Mouse (Mus musculus) embryonic fibroblast, embryonic 13.5 days (primary cell): Measurements from ENCODE around the gene Gm3409. TPM values are rescaled to one million over a fixed set of nuclear protein-coding genes. Genes with fewer than 3 reads are reported as not detected.

Experiments used
- H3K27ac ChIP-seq: 2 replicates; pipeline ENCODE4 v1.5.1; 2012; ENCODE audit warnings: low read length, control low read depth, inconsistent platforms; ENCODE audit not compliant: insufficient read depth
- H3K4me1 ChIP-seq: 2 replicates; pipeline ENCODE4 v1.6.1; 2011; ENCODE audit warnings: low read length; ENCODE audit not compliant: control insufficient read depth, insufficient read depth
- H3K4me3 ChIP-seq: 2 replicates; pipeline ENCODE4 v1.5.1; 2011; ENCODE audit warnings: mild to moderate bottlenecking, control low read depth, low read length; ENCODE audit not compliant: insufficient read depth
- CTCF ChIP-seq: IDR thresholded peaks from 2 replicates; pipeline ENCODE4 v1.5.1; 2011; ENCODE audit warnings: mild to moderate bottlenecking, control low read depth, low read length, moderate library complexity, borderline replicate concordance; ENCODE audit not compliant: insufficient read depth
- POLR2A ChIP-seq: IDR thresholded peaks from 2 replicates; pipeline ENCODE4 v1.6.1; 2011; ENCODE audit warnings: low read depth, mild to moderate bottlenecking, control low read depth, low read length, moderate library complexity
- polyA plus RNA-seq: library from polyadenylated mRNA; stranded (reverse); fragments of >200 nt; gene quantifications from 2 replicates; pipeline ENCODE4 v1.2.4, GENCODE M21; 2011; ENCODE audit warnings: low read depth; ENCODE audit not compliant: missing spikeins, insufficient read length

Gm3409 gene
- polyA plus RNA-seq, 1 experiment: not detected

GRCm38 (mm10) chr5:146576668-146577067 is 39.2 kb downstream of the Gm3409 start:
- TF ChIP-seq POLR2A (no peak), CTCF (no peak)
- Histone ChIP-seq H3K4me3 (no peak overlapping the region), H3K4me1 (no peaks in the 10 kb centered on the region), H3K27ac (no peak overlapping the region)

DNA sequence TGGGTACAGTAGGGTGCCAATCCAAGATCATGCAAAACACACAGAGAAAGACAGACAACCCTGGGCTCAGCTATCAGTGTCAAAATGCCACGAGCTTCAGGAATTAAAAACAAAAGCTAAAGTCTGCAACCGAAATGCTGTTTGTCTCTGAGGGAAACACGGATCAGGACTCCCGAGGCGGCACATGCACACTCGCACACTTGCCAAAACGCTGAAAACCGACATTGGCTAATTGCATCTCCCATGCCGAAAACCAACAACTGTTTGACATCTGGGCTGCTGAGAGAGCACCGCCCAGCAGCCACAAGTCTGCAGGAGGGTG is 46.7 kb downstream of the Gm3409 start:
- Histone ChIP-seq H3K4me3 (no peak overlapping the region), H3K4me1 (no peaks in the 10 kb centered on the region), H3K27ac (no peak overlapping the region)
- no peak for TF ChIP-seq CTCF
- no peak for TF ChIP-seq POLR2A

DNA sequence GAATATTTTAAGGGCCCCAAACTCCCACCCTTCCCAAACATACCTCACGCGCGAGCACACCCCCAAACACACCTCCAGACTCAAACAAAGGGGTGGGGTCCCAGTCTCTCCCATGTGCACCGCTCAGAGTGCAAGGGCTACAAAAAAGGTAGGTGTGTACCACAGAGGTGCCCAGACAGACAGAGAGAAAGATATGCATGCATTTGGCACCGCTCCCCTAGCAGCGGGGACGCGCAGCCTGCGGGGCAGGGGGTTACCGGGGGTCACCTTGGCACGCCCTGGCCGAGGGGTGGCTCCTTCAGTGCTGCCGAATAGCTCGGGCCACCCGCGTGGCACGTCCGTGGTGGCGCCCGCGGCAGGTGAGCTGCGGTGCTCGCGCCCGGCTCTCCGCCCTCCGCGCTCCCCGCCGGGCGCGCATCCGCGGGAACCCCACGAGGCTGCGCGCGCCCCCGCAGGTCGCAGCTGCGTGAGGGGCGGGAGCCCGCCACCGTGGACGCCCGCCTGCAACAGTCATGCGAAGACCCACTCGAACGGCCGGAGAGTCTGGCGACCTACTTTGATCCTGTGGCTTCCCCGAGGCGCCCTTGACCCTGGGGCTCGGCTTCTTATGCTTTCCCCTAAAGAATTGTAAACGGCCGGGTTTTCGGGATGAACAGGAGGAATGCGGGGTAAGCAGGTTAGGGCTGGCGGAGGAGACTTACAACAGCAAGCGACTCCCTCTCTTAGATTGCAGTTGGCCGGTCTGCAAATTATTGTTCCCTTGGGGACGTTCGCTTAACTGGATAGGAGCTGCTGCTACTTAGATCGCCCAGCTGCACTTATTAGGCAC is 47.2 kb downstream of the Gm3409 start, which contains the start of gene Gpr12:
TSS of gene Gpr12 (minus strand) at position 762 of the 829 bp plus-strand sequence.
- Histone ChIP-seq H3K27ac (no peak within 1 kb of the TSS), H3K4me1 (no peaks in the 10 kb centered on the region), H3K4me3 (peak within 1 kb of the TSS; percentile 11; the same call in 1 of the 2 replicates)
- TF ChIP-seq CTCF (no peak), POLR2A (no peak)

DNA sequence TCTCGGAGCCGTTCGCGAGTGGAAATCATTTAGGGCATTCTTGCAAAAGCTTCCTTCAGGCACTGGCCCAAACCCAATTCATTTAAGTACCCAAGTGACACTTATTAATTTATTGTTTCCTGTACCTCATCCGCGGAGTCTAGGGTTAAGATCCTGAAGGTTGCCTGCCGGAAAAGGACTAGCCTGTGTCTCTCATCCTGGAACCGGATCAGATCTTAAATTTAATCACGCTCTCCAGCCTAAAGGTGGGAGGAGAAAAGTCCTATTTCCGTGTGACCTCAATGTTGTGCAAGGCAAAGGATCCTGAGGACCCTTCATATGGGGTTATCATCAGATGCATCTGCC is 47.8 kb downstream of the Gm3409 start:
- Histone ChIP-seq H3K4me1 (no peaks in the 10 kb centered on the region), H3K27ac (no peak overlapping the region), H3K4me3 (no peak overlapping the region; the same call in 1 of the 2 replicates)
- TF ChIP-seq CTCF: no peak
- TF ChIP-seq POLR2A: no peak

DNA sequence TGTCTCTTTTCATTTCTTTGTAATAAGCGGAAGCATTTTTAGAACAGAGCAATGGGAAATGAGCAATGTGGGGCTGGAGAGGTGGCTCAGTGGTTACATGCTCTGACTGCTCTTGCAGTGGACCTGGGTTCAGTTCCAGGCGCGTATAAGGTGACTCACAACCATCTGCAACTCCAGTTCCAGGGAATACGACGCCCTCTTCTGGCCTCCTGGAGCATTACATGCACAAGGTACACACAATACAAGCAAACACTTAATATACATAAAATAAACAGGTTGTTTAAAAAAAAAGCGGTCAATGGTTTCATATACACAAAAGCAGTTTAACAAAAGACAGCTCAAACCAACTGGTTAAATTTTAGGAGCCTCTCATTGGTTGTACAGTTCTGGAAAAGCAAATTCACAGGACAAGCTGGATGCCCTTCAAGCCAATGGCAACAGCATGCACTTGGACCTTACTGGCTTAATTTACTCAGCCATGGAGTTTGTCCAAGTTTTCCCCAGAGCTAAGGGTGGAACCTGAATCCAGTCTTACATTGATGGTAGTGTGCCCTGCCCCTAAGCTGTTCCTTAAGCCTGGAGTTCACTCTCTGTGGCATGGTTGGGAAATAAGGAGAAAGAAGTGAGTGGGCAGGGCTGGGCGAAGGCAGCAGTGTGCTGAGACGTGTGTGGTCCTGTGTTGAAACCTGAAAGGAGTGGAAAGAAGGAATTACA is 49.1 kb downstream of the Gm3409 start:
- TF ChIP-seq CTCF: no peak
- no peak for TF ChIP-seq POLR2A

More for the DNA sequence above, 49.1 kb downstream of the Gm3409 start:
- H3K27ac ChIP-seq: no peak overlapping the region
- H3K4me3 ChIP-seq: no peak overlapping the region
- H3K4me1 ChIP-seq: no peaks in the 10 kb centered on the region

Other genes with a start within 250 kb of the Gm3409 start
- gene Wasf3, start 152.7 kb upstream of the Gm3409 start, polyA plus RNA-seq: 9.1 and 10.6 TPM in 2 replicates
- gene Gm6408, start 55.7 kb upstream of the Gm3409 start, polyA plus RNA-seq: not detected in 2 replicates
- gene Gm6370, start 46.3 kb upstream of the Gm3409 start, polyA plus RNA-seq: not detected in 2 replicates
- not detected in 2 replicates for gene 4930449I24Rik, start 35.2 kb upstream of the Gm3409 start, polyA plus RNA-seq
- gene Gm3402, start 23.5 kb upstream of the Gm3409 start, polyA plus RNA-seq: not detected in 2 replicates
- not detected in 2 replicates for gene Gm3404, start 11.8 kb upstream of the Gm3409 start, polyA plus RNA-seq
- gene Gm3415, start 18.5 kb downstream of the Gm3409 start, polyA plus RNA-seq: not detected in 2 replicates
- not detected in 2 replicates for gene Gpr12, start 47.6 kb downstream of the Gm3409 start, polyA plus RNA-seq